Mouse (Mus musculus): ENCODE measurements around the gene Fut7.

DNA sequence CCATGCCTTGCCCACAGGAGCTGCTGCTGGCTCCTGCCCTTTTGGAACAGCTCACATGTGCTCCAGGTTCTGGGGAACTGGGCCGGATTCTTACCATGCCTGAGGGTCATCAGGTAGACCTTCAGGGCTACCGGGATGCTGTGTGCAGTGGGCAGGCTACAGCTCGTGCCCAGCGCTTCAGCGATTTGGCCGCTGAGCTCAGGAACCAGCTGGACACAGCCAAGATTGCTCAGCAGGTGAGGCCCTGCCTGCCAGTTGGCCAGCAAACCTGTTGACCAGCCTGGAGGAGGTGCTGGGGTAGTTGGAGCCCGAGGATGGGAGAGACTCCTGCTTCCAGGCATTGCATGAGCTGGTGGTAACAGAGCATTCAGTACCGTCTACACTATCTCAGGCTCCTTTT is 11.2 kb downstream of the Fut7 start:
- TF ChIP-seq CTCF (IDR thresholded peaks at IDR 0.05; ENCODE audit: low read depth) (no peak), EP300 (IDR thresholded peaks at IDR 0.05; ENCODE audit: low read depth) (no peak)
